Mouse (Mus musculus) embryonic facial prominence, embryonic 10.5 days (tissue): ENCODE measurements around the gene Gm28035. TPM values are rescaled to one million over a fixed set of nuclear protein-coding genes. Genes with fewer than 3 reads are reported as not detected.

Source experiments
- DNase-seq: peaks from one replicate; pipeline ENCODE4 v3.0.0-alpha.2; 2017; ENCODE audit warnings: low spot score
- H3K27ac ChIP-seq: fragments of 300-500 bp; sonication (generic); replicated peaks from 2 replicates; pipeline ENCODE4 v1.5.1; 2016; ENCODE audit warnings: mild to moderate bottlenecking
- H3K27me3 ChIP-seq: fragments of 300-500 bp; sonication (generic); replicated peaks from 2 replicates; pipeline ENCODE4 v1.6.1; 2016; ENCODE audit warnings: low read depth, mild to moderate bottlenecking; ENCODE audit not compliant: poor library complexity, severe bottlenecking
- H3K36me3 ChIP-seq: fragments of 300-500 bp; sonication (generic); replicated peaks from 2 replicates; pipeline ENCODE4 v1.6.1; 2016; ENCODE audit warnings: mild to moderate bottlenecking, moderate library complexity
- H3K4me1 ChIP-seq: fragments of 300-500 bp; sonication (generic); 2 replicates; pipeline ENCODE4 v1.6.1; 2016
- H3K4me3 ChIP-seq: fragments of 300-500 bp; sonication (generic); 2 replicates; pipeline ENCODE4 v1.5.1; 2016; ENCODE audit warnings: mild to moderate bottlenecking, moderate library complexity
- H3K9me3 ChIP-seq: fragments of 300-500 bp; sonication (generic); 2 replicates; pipeline ENCODE4 v1.6.1; 2016; ENCODE audit warnings: mild to moderate bottlenecking
- WGBS: fragments of 180-500 bp; shearing (Covaris S2); methylation state at CpG from one replicate; pipeline ENCODE4 v1.1.7; 2016; 5-methylcytosine and 5-hydroxymethylcytosine counted together
- polyA plus RNA-seq: library from polyadenylated mRNA; unstranded; fragments of >200 nt; fragmentation: Nextera tagmentation; extraction: Ambion mirVana; gene quantifications from 2 replicates; pipeline ENCODE4 v1.2.1, GENCODE M21; 2016

The Gm28035 gene
- polyA plus RNA-seq, 1 experiment from 2014 or later = 0.05 TPM

DNA sequence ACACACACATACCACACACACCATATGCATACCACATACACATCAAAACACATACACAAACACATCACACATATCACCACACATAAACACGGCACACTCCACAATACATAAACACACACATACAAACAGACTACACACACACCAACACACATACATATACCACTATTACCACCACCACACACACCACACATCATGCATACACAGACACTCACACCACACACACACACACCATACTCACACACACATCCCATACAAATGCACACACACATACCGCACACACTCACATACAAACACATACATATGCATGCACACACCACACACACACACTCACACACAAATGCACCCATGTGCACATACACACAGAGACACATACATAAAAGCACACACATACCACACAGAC lies 27.1 kb downstream of the Gm28035 start:
- H3K4me1 ChIP-seq = peaks cover 35% of the 10 kb centered on the region
- no peaks in the 10 kb centered on the region for H3K27me3 ChIP-seq
- no peak overlapping the region for H3K4me3 ChIP-seq
- 95% methylated on average over 2 of the region's 2 CpGs for WGBS
- no peaks in the 10 kb centered on the region for H3K9me3 ChIP-seq
- no peak overlapping the region for H3K27ac ChIP-seq
- no peak for DNase-seq
- peaks cover 35% of the 10 kb centered on the region for H3K36me3 ChIP-seq

DNA sequence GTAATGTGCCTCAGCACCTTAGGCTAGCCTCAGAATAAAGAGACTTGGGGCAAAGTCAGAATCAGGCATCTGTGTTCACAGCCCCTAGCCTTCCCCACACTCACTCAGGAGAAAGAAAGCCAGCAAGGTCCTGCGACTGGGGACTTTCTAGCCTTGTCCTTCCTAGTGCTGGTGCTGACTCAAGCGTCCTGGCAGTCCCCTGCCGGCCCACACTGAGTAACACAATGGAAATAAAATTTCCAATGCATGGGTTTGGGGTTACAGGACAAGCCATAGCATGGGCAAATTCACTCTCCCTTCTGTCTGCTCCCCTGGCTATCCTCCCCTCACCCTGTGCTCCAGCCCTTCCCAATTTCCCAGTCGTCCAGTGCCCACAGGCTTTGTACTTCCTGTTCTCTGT lies 28.0 kb downstream of the Gm28035 start:
- 56% methylated on average over 4 of the region's 4 CpGs for WGBS
- DNase-seq = no peak
- H3K27ac ChIP-seq = no peak overlapping the region

DNA sequence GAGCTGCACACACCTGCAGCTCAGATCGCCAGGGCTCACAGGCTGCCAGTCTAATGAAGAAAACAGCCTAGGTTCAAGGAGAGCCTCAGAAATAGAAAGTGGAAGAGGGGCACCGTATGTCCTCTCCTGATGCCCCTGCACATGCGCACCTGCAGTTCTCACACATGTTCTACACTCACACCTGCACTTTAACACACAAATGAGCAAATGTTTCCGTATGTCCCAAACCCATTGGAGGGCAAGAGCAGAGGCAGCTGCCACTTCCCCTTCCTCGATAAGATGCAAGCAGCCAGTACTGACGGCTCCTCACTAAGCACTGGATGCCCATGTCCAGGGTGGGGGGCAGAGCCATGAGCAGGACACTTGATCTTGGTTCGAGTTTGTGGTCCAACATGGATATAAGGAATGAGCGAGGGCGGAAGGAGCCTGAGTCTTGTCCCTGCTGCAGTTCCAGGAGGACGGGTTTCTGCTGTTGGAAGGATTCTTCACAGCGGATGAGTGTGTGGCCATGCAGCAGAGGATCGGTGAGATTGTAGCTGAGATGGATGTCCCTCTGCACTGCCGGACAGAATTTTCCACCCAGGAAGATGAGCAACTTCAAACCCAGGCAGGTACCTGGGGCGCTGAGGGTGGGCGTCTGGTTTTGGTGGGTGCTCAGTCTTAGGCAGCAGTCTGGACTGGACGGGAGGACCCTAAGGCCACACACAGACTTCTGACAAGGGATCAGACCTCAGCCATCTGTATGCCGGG lies 29.0 kb downstream of the Gm28035 start:
- Histone ChIP-seq H3K27ac (peak overlapping the region; percentile 41; the same call in 1 of the 2 replicates), H3K4me3 (no peak overlapping the region), H3K36me3 (peaks cover 21% of the 10 kb centered on the region), H3K4me1 (peaks cover 31% of the 10 kb centered on the region), H3K27me3 (no peaks in the 10 kb centered on the region), H3K9me3 (no peaks in the 10 kb centered on the region)
- 90% methylated on average over 17 of the region's 17 CpGs for WGBS
- DNase-seq = no peak

More for the DNA sequence above, 28.0 kb downstream of the Gm28035 start:
- Histone ChIP-seq H3K4me3 (no peak overlapping the region), H3K4me1 (peaks cover 32% of the 10 kb centered on the region), H3K36me3 (peaks cover 32% of the 10 kb centered on the region), H3K9me3 (no peaks in the 10 kb centered on the region), H3K27me3 (no peaks in the 10 kb centered on the region)

DNA sequence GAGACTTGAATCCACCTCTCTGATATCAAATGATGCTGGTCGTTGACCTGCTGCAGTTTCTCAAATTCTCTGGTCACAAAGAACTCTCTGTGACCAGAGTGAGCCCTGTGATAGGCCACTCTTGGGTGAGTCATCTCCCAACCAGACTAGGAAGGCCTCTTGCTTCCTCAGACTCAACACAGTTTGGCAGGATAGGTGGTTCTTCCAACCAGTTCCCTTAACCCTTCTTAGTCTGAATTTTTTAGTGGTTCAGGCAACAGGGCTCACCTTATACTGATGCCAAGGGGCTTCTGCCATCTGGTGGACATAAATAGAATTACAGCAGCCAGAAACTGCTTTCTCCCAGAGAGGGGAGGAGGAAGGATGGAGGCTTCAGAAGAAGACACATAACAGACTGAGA lies 29.8 kb downstream of the Gm28035 start:
- Histone ChIP-seq H3K27ac (no peak overlapping the region), H3K36me3 (peaks cover 14% of the 10 kb centered on the region), H3K27me3 (no peaks in the 10 kb centered on the region), H3K4me1 (peaks cover 24% of the 10 kb centered on the region), H3K9me3 (no peaks in the 10 kb centered on the region), H3K4me3 (no peak overlapping the region)
- 42% methylated on average over 1 of the region's 1 CpGs for WGBS
- DNase-seq = peak; percentile 50

DNA sequence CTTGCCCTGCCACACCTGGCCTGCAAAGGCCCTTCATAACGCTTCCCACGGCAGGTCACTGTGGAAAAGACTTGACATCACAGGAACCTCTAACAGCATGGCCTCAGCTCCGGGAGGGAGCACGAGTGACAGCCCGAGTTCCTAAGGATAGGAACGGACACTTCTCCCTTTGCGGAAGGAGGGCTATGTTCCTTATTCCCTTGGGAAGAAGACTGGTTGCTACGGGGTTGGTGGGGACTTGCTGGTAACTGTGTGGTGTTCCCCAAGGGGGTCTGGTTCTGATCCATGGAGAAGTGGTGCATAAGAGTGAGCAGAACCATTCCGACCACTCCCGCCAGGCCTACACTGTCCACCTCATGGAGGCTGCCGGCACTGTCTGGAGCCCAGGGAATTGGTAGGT lies 40.4 kb downstream of the Gm28035 start, which contains the start of gene Gm28038:
TSS of gene Gm28038 (plus strand) at position 301 of the 400 bp plus-strand sequence.
- no peak within 1 kb of the TSS for H3K4me3 ChIP-seq
- no peaks in the 10 kb centered on the region for H3K27me3 ChIP-seq
- 90% methylated on average over 11 of the region's 11 CpGs for WGBS
- no peak within 1 kb of the TSS for H3K27ac ChIP-seq
- peaks cover 10% of the 10 kb centered on the region for H3K4me1 ChIP-seq
- H3K36me3 ChIP-seq = peaks cover 22% of the 10 kb centered on the region; the same call in 1 of the 2 replicates
- H3K9me3 ChIP-seq = no peaks in the 10 kb centered on the region
- no peak for DNase-seq

DNA sequence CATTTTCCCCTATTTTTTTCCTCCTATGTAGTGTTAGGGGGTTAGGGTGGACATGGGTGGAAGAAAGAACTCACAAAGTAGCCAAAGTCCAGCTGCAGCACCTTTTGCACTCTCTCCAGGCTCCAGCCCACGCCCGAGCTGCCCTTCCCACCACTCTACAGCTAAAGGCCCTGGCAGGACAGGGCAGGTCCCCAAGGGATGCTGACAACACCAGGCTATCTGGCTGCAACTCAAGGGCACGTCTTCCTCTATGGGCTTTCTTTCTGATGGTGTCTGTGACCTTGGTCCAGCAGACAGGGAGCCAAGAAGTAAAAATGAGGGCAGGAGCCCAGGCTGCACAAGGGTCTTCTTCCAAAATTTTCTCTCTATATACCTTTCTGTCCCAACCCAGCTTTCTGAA lies 41.3 kb downstream of the Gm28035 start:
- peaks cover 11% of the 10 kb centered on the region for H3K4me1 ChIP-seq
- peaks cover 22% of the 10 kb centered on the region; the same call in 1 of the 2 replicates for H3K36me3 ChIP-seq
- H3K27ac ChIP-seq = no peak overlapping the region
- no peaks in the 10 kb centered on the region for H3K27me3 ChIP-seq
- no peaks in the 10 kb centered on the region for H3K9me3 ChIP-seq
- 84% methylated on average over 3 of the region's 3 CpGs for WGBS
- no peak for DNase-seq
- H3K4me3 ChIP-seq = no peak overlapping the region

DNA sequence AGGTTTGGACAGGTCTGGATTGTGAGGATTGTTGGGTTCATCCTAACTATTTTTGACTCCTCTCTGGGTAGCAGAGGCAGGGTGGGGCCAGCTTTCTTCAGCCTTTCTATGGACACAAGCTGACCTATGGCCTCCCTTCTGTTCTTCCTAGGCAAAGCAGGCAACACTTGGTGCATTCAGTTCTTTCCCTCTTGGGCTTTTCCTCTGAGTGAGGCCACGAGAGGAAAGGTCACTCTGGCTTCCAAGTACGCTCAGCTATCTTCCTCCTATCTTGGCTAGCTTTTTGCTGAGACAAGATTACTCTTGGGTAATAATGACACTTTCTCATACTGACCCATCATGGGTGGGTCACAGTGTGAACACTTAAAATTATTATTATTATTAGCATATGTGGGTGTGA lies 42.8 kb downstream of the Gm28035 start:
- Histone ChIP-seq H3K36me3 (peaks cover 19% of the 10 kb centered on the region), H3K4me3 (no peak overlapping the region), H3K27ac (no peak overlapping the region), H3K4me1 (peaks cover 23% of the 10 kb centered on the region), H3K27me3 (no peaks in the 10 kb centered on the region), H3K9me3 (no peaks in the 10 kb centered on the region)
- WGBS = 87% methylated on average over 2 of the region's 2 CpGs
- DNase-seq = no peak

DNA sequence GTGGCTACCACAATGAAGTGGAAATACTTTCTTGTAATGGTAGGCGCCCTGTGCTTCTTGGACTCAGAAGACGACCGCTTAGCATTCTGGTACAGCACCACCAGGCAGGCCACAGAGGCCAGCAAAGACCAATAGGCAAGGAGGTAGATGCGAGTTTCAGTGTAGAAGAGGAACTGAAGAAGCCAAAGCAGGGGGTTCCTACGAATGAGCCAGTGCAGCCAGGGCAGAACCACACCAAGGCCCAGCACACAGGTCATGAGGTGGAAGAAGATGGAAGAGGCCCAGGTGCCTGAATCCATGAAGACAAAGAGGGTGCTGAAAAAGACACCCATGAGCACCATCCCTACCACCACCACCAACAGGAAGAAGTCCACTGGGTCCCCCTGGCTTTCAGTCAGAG lies 44.6 kb downstream of the Gm28035 start:
- peaks cover 23% of the 10 kb centered on the region for H3K4me1 ChIP-seq
- H3K27me3 ChIP-seq = no peaks in the 10 kb centered on the region
- peaks cover 35% of the 10 kb centered on the region for H3K36me3 ChIP-seq
- no peak overlapping the region for H3K27ac ChIP-seq
- 91% methylated on average over 5 of the region's 5 CpGs for WGBS
- DNase-seq = no peak
- H3K4me3 ChIP-seq = peak overlapping the region; percentile 86
- no peaks in the 10 kb centered on the region for H3K9me3 ChIP-seq

DNA sequence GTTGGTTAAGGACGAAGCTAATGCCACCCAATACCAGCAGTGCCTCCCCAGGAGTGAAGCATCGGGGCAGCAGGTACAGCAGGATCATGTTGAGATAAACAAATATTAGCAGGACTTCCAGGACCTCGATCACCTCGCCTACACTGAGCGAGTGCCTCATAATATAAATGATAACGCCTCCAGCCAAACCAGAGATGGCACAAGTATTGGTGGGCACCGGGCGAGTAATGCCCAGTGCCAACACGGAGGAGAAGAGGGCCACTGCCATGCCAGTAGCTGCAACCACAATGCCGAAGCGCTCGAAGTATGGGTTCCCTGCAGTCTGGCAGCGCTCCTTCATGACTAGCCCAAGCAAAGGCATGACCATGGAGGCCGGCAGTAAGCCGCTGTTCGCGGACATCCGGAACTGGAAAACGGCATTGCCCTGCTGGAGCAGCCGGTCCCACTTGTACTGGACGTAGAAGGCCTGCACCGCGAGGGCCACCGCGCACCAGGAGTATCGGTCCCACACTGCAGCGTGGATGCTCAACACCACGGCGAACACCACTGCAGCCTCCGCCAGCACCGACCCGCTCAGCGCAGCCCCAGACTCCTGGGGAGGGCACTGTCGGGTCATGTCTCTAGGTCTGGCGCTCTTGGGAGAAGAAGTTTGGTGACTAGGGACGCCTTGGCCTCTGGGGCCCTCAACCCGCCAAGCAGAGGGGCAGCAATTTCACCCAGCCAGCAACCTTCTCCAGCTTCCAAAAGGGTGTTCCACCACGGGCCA lies 45.2 kb downstream of the Gm28035 start:
- Histone ChIP-seq H3K9me3 (no peaks in the 10 kb centered on the region), H3K4me1 (peaks cover 23% of the 10 kb centered on the region), H3K36me3 (peaks cover 40% of the 10 kb centered on the region), H3K4me3 (peak overlapping the region; percentile 86), H3K27me3 (no peaks in the 10 kb centered on the region), H3K27ac (peak overlapping the region; percentile 89)
- 15% methylated on average over 38 of the region's 38 CpGs for WGBS
- no peak for DNase-seq

DNA sequence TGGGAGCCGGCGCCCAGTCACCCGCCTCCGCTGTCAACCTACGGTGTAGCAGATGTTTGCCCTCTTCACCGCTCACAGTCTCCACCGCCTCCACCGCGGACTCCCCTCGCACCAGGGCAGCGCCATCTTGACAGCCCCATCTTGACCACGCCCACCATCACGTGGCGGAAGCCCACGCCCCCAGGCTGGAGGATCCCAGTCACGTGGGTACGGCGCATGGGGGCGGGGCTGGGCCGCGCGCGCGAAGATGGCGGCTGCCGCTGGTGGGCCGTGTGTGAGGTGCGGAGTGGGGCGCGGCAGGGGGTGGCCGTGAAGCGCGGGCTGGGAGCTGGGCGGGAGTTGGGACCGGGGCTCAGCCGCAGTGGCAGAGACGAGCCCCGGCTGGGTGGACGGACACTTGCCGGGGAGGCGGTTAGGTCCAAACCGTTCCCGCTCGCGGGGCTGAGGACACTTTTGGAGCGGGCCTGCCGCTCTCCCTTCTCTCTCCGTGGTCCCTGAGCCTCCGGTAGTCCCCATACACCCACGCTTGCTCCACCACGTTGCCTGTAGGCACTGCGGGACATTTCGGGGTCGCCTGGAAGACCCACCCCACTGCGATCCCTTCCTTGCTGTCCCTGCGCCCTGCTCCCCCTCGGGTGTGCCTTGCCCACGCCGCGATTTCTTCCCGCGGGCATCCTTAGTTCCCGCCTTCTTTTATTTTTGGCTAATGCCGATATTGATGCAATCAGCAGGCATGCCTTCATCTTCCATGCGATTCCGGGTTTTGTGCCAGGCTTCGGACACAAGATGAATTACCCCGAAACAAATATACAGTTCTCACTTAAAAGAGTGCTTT lies 46.0 kb downstream of the Gm28035 start, which contains the start of the genes Dolk and Nup188:
TSS of gene Dolk (minus strand) at position 143 of the 835 bp plus-strand sequence.
TSS of gene Nup188 (plus strand) at position 206 of the 835 bp plus-strand sequence.
- peak; percentile 98 for DNase-seq
- no peaks in the 10 kb centered on the region for H3K9me3 ChIP-seq
- H3K4me3 ChIP-seq = peak within 1 kb of the TSS; percentile 86
- H3K4me1 ChIP-seq = peaks cover 23% of the 10 kb centered on the region
- under 1% methylated on average over 67 of the region's 68 CpGs for WGBS
- H3K36me3 ChIP-seq = peaks cover 42% of the 10 kb centered on the region
- peak within 1 kb of the TSS; percentile 89 for H3K27ac ChIP-seq
- no peaks in the 10 kb centered on the region for H3K27me3 ChIP-seq

DNA sequence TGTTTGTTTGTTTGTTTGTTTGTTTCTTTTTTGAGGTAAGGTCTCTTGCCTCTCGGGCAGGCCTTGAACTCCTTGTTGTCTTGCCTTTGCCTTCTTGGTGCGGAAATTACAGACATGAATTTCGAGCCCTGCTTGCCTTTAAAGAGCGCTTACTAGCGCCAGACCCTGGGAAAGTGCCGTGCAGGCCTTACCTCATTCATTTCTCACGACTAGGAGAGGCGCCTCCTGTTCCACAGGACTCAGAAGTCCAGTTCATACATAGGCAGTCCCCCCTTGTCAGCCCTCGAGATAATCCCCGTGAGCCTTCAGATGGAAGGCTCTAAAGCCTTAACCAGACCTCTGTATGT lies 46.6 kb downstream of the Gm28035 start:
- peak; percentile 49 for DNase-seq
- under 1% methylated on average over 10 of the region's 10 CpGs for WGBS
- Histone ChIP-seq H3K4me3 (peak overlapping the region; percentile 86), H3K4me1 (peaks cover 23% of the 10 kb centered on the region), H3K9me3 (no peaks in the 10 kb centered on the region), H3K27me3 (no peaks in the 10 kb centered on the region), H3K27ac (peak overlapping the region; percentile 89), H3K36me3 (peaks cover 48% of the 10 kb centered on the region)

DNA sequence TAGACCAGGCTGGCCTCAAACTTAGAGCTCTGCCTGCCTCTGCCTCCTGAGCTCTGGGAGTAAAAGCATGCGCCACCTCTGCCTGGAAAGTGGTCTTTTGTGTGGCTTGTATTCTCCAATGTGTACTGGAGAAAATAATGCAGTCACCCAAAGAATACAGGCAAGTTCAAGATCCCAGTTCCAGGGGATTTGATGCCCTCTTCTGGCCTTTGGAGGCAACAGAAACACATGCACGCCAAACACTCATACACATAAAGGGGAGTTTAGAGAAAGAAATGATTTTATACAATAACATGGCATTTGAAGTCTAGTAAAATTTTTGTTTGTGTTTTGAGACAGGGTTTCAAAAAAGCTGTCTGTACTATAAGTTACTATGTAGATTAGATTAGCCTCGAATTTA lies 59.2 kb downstream of the Gm28035 start:
- no peaks in the 10 kb centered on the region for H3K27me3 ChIP-seq
- WGBS = 83% methylated on average over 3 of the region's 3 CpGs
- H3K4me1 ChIP-seq = no peaks in the 10 kb centered on the region
- H3K4me3 ChIP-seq = no peak overlapping the region
- H3K9me3 ChIP-seq = no peaks in the 10 kb centered on the region
- no peak for DNase-seq
- H3K27ac ChIP-seq = no peak overlapping the region
- H3K36me3 ChIP-seq = peaks cover 89% of the 10 kb centered on the region
